Mouse (Mus musculus): ENCODE measurements at regions not wholly inside any gene's neighbourhood (a gene's known extent, or its start where the extent isn't known, plus 50 kb on each side); places are given as distances from the start of the nearest gene placed in this dataset.

DNA sequence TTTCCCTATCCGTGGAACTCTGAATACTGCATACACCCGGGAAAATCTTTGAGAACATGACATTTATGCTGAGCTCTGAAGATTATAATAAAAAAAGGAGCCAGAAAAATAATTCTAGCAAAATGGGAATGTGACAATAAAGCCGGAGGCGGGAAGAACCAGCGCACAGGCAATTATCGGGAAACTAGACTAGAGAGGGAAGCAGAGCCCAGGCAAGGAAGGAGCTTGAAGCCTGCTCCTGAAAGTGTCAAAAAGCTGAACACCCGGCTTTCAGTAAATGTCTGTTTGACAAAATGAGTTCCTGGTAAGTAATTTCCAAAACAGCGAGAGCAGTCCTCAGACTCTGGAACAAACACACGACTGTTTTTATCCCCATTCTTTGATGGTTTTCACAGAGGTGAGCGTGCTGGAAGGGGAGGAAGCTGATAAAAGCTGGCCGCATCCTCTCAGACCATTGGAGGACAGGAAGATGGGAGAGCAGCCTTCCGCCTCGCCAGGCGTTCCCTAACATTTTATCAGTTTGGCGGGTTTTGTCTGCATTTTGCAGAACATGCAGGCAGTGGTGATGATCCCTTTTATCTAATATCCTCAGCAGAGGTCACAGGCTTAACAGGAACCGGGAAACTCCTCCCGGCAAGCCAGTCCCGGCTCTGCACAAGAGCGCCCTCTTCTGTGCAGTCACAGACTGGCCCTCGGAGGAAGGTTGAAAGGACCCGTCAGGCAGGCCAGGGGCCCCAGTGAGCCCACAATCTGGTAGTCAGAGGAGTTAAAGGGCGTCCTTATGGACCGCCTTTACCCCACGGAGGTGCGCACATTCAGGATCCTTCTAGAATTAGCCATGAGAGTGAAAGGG lies 201.3 kb upstream of the 1700056E22Rik start:
- no peak overlapping the region for H3K27ac ChIP-seq (ENCODE audit: control insufficient read depth, insufficient read depth, low read depth, low read length, poor library complexity)
- no peak overlapping the region for H3K4me3 ChIP-seq (replicated peaks; ENCODE audit: control insufficient read depth, low read depth, low read length)
- 22% methylated on average over 25 of the region's 25 CpGs for WGBS
- H3K4me1 ChIP-seq (ENCODE audit: control insufficient read depth, insufficient read depth, low read length): no peaks in the 10 kb centered on the region
- TF ChIP-seq POLR2A (IDR thresholded peaks at IDR 0.05; ENCODE audit: borderline replicate concordance, control insufficient read depth, low read depth, low read length) (no peak), CTCF (IDR thresholded peaks at IDR 0.05; ENCODE audit: control insufficient read depth, insufficient read depth, low read length) (peak; percentile 62)

GRCm38 (mm10) chr1:184234320-184234988 lies 200.4 kb upstream of the 1700056E22Rik start:
- 75% methylated on average over 8 of the region's 8 CpGs for WGBS
- H3K4me1 ChIP-seq (ENCODE audit: control insufficient read depth, insufficient read depth, low read length): no peaks in the 10 kb centered on the region
- no peak for TF ChIP-seq CTCF (IDR thresholded peaks at IDR 0.05; ENCODE audit: control insufficient read depth, insufficient read depth, low read length)
- no peak for TF ChIP-seq POLR2A (IDR thresholded peaks at IDR 0.05; ENCODE audit: borderline replicate concordance, control insufficient read depth, low read depth, low read length)
- no peak overlapping the region for H3K4me3 ChIP-seq (replicated peaks; ENCODE audit: control insufficient read depth, low read depth, low read length)
- H3K27ac ChIP-seq (ENCODE audit: control insufficient read depth, insufficient read depth, low read depth, low read length, poor library complexity): no peak overlapping the region

GRCm38 (mm10) chr1:184233741-184234255 lies 199.7 kb upstream of the 1700056E22Rik start:
- Histone ChIP-seq H3K4me3 (replicated peaks; ENCODE audit: control insufficient read depth, low read depth, low read length) (no peak overlapping the region), H3K4me1 (ENCODE audit: control insufficient read depth, insufficient read depth, low read length) (no peaks in the 10 kb centered on the region), H3K27ac (ENCODE audit: control insufficient read depth, insufficient read depth, low read depth, low read length, poor library complexity) (no peak overlapping the region)
- WGBS: 68% methylated on average over 5 of the region's 5 CpGs
- TF ChIP-seq CTCF (IDR thresholded peaks at IDR 0.05; ENCODE audit: control insufficient read depth, insufficient read depth, low read length) (no peak), POLR2A (IDR thresholded peaks at IDR 0.05; ENCODE audit: borderline replicate concordance, control insufficient read depth, low read depth, low read length) (no peak)

GRCm38 (mm10) chr1:184222326-184222725 lies 188.2 kb upstream of the 1700056E22Rik start:
- H3K4me1 ChIP-seq (ENCODE audit: control insufficient read depth, insufficient read depth, low read length): no peaks in the 10 kb centered on the region
- no peak overlapping the region for H3K27ac ChIP-seq (ENCODE audit: control insufficient read depth, insufficient read depth, low read depth, low read length, poor library complexity)
- 58% methylated on average over 2 of the region's 2 CpGs for WGBS
- H3K4me3 ChIP-seq (replicated peaks; ENCODE audit: control insufficient read depth, low read depth, low read length): no peak overlapping the region
- TF ChIP-seq CTCF (IDR thresholded peaks at IDR 0.05; ENCODE audit: control insufficient read depth, insufficient read depth, low read length) (no peak), POLR2A (IDR thresholded peaks at IDR 0.05; ENCODE audit: borderline replicate concordance, control insufficient read depth, low read depth, low read length) (no peak)

- Histone ChIP-seq H3K27ac (ENCODE audit: control insufficient read depth, insufficient read depth, low read depth, low read length, poor library complexity) (no peak overlapping the region), H3K4me1 (ENCODE audit: control insufficient read depth, insufficient read depth, low read length) (no peaks in the 10 kb centered on the region), H3K4me3 (replicated peaks; ENCODE audit: control insufficient read depth, low read depth, low read length) (no peak overlapping the region)
- 59% methylated on average over 3 of the region's 3 CpGs for WGBS
- TF ChIP-seq POLR2A (IDR thresholded peaks at IDR 0.05; ENCODE audit: borderline replicate concordance, control insufficient read depth, low read depth, low read length) (no peak), CTCF (IDR thresholded peaks at IDR 0.05; ENCODE audit: control insufficient read depth, insufficient read depth, low read length) (no peak)
These were observed 187.7 kb upstream of the 1700056E22Rik start for GRCm38 (mm10) chr1:184221792-184222191.

DNA sequence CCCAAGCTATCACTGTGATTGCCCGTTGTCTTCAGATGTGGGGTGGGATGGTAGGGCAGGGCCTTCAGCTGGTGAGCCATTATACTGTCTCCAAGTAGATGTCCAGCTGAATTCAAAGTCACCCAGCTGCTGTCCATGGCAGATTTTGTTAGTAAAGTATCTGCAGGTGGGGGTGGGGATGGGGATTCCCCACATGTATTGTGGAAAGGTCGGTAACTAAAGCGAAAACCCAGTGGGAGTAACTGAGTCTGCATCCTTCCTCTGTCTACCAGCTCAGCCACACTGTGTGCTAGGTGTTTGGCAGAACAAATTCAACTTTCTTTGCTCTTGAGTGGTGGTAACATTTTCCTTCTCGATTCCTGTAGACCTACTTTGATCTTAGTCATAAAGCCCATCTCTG lies 163.2 kb upstream of the 1700056E22Rik start:
- TF ChIP-seq POLR2A (IDR thresholded peaks at IDR 0.05; ENCODE audit: borderline replicate concordance, control insufficient read depth, low read depth, low read length): no peak
- no peak for TF ChIP-seq CTCF (IDR thresholded peaks at IDR 0.05; ENCODE audit: control insufficient read depth, insufficient read depth, low read length)
- Histone ChIP-seq H3K4me3 (replicated peaks; ENCODE audit: control insufficient read depth, low read depth, low read length) (no peak overlapping the region), H3K4me1 (ENCODE audit: control insufficient read depth, insufficient read depth, low read length) (no peaks in the 10 kb centered on the region), H3K27ac (ENCODE audit: control insufficient read depth, insufficient read depth, low read depth, low read length, poor library complexity) (no peak overlapping the region)
- 76% methylated on average over 4 of the region's 4 CpGs for WGBS

GRCm38 (mm10) chr1:184191325-184191724 lies 157.2 kb upstream of the 1700056E22Rik start:
- WGBS: 82% methylated on average over 3 of the region's 3 CpGs
- no peak for TF ChIP-seq POLR2A (IDR thresholded peaks at IDR 0.05; ENCODE audit: borderline replicate concordance, control insufficient read depth, low read depth, low read length)
- TF ChIP-seq CTCF (IDR thresholded peaks at IDR 0.05; ENCODE audit: control insufficient read depth, insufficient read depth, low read length): no peak
- H3K4me1 ChIP-seq (ENCODE audit: control insufficient read depth, insufficient read depth, low read length): no peaks in the 10 kb centered on the region
- H3K4me3 ChIP-seq (replicated peaks; ENCODE audit: control insufficient read depth, low read depth, low read length): no peak overlapping the region
- no peak overlapping the region for H3K27ac ChIP-seq (ENCODE audit: control insufficient read depth, insufficient read depth, low read depth, low read length, poor library complexity)

DNA sequence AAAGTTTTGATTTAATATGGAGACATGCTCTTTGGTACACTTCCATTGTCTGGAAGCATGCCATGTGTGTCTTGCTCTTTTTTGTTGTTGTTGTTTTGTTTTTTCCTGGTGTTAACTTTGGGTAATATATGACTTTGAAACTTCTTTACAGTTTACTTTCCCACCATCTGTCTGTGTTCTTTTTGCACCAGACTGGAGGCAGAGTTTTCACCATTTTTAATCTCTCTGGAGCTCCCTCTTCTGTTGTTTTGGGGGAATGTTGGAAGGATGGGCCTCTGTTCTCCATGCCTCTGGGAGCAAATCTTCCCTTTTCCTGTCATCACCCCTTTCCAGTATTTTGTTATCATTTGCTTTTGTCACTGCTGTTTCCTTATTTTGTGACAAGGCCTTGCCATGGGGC lies 153.5 kb upstream of the 1700056E22Rik start:
- no peak overlapping the region for H3K27ac ChIP-seq (ENCODE audit: control insufficient read depth, insufficient read depth, low read depth, low read length, poor library complexity)
- no peak overlapping the region for H3K4me3 ChIP-seq (replicated peaks; ENCODE audit: control insufficient read depth, low read depth, low read length)
- H3K4me1 ChIP-seq (ENCODE audit: control insufficient read depth, insufficient read depth, low read length): no peaks in the 10 kb centered on the region
- no peak for TF ChIP-seq POLR2A (IDR thresholded peaks at IDR 0.05; ENCODE audit: borderline replicate concordance, control insufficient read depth, low read depth, low read length)
- TF ChIP-seq CTCF (IDR thresholded peaks at IDR 0.05; ENCODE audit: control insufficient read depth, insufficient read depth, low read length): no peak

Measured in bone marrow, adult 2 months (tissue).